Mouse (Mus musculus): ENCODE measurements around the gene Rrm2.
"Not testable (repeated sequence)": the region's sequence is repeated elsewhere in the genome, so short reads cannot be mapped to it uniquely, and the experiment has no call there.

Gene Rrm2

GRCm38 (mm10) chr12:24707954-24708823, at the start of gene Rrm2:
TSS of gene Rrm2 (plus strand) at chr12:24708241.
- DNase-seq (ENCODE audit: low spot score in 2 of 2), result peak; percentile 92 to 93

- DNase-seq (ENCODE audit: low spot score in 2 of 2), result no peak
Observed at GRCm38 (mm10) chr12:24658998-24659397, 49.0 kb upstream of the Rrm2 start.

GRCm38 (mm10) chr12:24659923-24660322, 48.1 kb upstream of the Rrm2 start:
- DNase-seq (ENCODE audit: low spot score in 2 of 2), result no peak

- no peak for DNase-seq (ENCODE audit: low spot score in 2 of 2)
Observed at GRCm38 (mm10) chr12:24661100-24661499, 46.9 kb upstream of the Rrm2 start.

- no peak for DNase-seq (ENCODE audit: low spot score in 2 of 2)
Observed at GRCm38 (mm10) chr12:24662131-24662530, 45.9 kb upstream of the Rrm2 start.

GRCm38 (mm10) chr12:24680096-24680491, 27.9 kb upstream of the Rrm2 start:
- peak; percentile 40 to 45 for DNase-seq (ENCODE audit: low spot score in 2 of 2)

- peak in 1 of 2 experiments; percentile 30 for DNase-seq (ENCODE audit: low spot score in 2 of 2)
Observed at GRCm38 (mm10) chr12:24680492-24681285, 27.4 kb upstream of the Rrm2 start.

GRCm38 (mm10) chr12:24681286-24682023, 26.6 kb upstream of the Rrm2 start, which contains the start of gene Cys1:
TSS of gene Cys1 (minus strand) at chr12:24681813.
- peak in 1 of 2 experiments; percentile 42 for DNase-seq (ENCODE audit: low spot score in 2 of 2)

- peak in 1 of 2 experiments; percentile 50 for DNase-seq (ENCODE audit: low spot score in 2 of 2)
Observed at GRCm38 (mm10) chr12:24682563-24682962, 25.5 kb upstream of the Rrm2 start.

GRCm38 (mm10) chr12:24683461-24683860, 24.6 kb upstream of the Rrm2 start:
- no peak for DNase-seq (ENCODE audit: low spot score in 2 of 2)

GRCm38 (mm10) chr12:24686038-24686695, 21.9 kb upstream of the Rrm2 start:
- no peak for DNase-seq (ENCODE audit: low spot score in 2 of 2)

- no peak for DNase-seq (ENCODE audit: low spot score in 2 of 2)
Observed at GRCm38 (mm10) chr12:24686696-24687346, 21.2 kb upstream of the Rrm2 start.

GRCm38 (mm10) chr12:24690351-24690750, 17.7 kb upstream of the Rrm2 start:
- no peak for DNase-seq (ENCODE audit: low spot score in 2 of 2)

GRCm38 (mm10) chr12:24696500-24697483, 11.2 kb upstream of the Rrm2 start:
- peak; percentile 71 to 83 for DNase-seq (ENCODE audit: low spot score in 2 of 2)

- DNase-seq (ENCODE audit: low spot score in 2 of 2), result no peak
Observed at GRCm38 (mm10) chr12:24697484-24698204, 10.4 kb upstream of the Rrm2 start.

GRCm38 (mm10) chr12:24698514-24698913, 9.5 kb upstream of the Rrm2 start:
- no peak for DNase-seq (ENCODE audit: low spot score in 2 of 2)

GRCm38 (mm10) chr12:24699578-24699977, 8.5 kb upstream of the Rrm2 start:
- no peak for DNase-seq (ENCODE audit: low spot score in 2 of 2)

- DNase-seq (ENCODE audit: low spot score in 2 of 2), result not testable (repeated sequence)
Observed at GRCm38 (mm10) chr12:24701621-24702020, 6.4 kb upstream of the Rrm2 start.

- no peak for DNase-seq (ENCODE audit: low spot score in 2 of 2)
Observed at GRCm38 (mm10) chr12:24703013-24703412, 5.0 kb upstream of the Rrm2 start.
